Mouse (Mus musculus) cortical plate, adult 2 months (tissue): ENCODE measurements around the gene Ccl24.

ENCODE experiments used
- CTCF ChIP-seq: fragments of 200-500 bp; IDR thresholded peaks from 2 replicates; pipeline ENCODE4 v1.5.1; 2011; ENCODE audit warnings: mild to moderate bottlenecking, control low read depth, low read length; ENCODE audit not compliant: insufficient read depth; ENCODE audit errors: extremely low read depth
- POLR2A ChIP-seq: fragments of 200-500 bp; IDR thresholded peaks from 2 replicates; pipeline ENCODE4 v1.6.1; 2011; ENCODE audit warnings: mild to moderate bottlenecking, low read length, control low read depth; ENCODE audit not compliant: insufficient read depth; ENCODE audit errors: extremely low read depth

DNA sequence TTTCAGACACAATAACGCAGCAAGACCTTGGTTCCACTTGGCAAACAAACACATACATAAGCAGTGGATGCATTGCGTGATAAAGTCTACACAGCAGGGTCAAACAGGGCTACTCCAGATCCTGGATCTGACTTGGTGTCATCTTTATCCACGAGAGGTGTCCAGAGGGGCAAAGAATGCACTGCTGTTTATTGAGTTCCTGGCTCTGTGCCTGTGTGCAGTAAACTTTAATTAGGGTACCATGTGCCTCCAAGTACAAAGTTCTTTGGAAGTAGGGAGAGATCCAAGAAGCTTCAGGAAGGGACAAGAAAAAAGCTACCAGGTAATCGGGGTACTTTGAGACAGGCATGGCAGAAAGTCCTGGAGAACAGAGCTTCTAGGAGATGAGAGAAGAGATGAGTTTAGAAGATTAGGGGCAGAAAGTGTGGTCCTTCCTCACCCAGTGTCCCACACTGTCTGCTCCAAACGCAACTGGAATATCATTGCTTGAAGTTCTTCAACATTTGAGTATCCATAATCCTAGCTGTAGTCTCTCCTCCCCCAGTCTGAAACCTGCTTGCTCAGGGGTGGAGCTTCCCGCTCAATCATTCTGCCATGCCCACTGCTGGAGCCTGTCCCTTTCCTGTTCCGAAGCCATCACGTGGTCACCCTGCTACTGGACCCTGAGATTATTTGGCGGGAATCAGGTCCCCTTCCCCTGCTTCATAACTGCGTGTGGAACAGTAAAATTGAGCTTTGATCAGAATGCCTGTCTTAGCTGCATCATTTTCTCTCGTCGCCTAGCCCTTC lies 17.3 kb upstream of the Ccl24 start:
- TF ChIP-seq POLR2A, result no peak
- no peak for TF ChIP-seq CTCF
